Mouse (Mus musculus) spleen, adult 2 months (tissue): ENCODE results near the gene Kbtbd2. TPM values are rescaled to one million over a fixed set of nuclear protein-coding genes. Genes with fewer than 3 reads are reported as not detected.

Experiments used
- DNase-seq, 2 experiments: peaks; one replicate each; pipeline versions ENCODE4 v3.0.0 to v3.0.0-alpha.2; 2012 to 2021; ENCODE audit warnings: low spot score in 2 of 2, low read depth in 1 of 2
- H3K27ac ChIP-seq: fragments of 200-500 bp; 2 replicates; pipeline ENCODE4 v1.5.1; 2012; ENCODE audit warnings: low read length, inconsistent platforms; ENCODE audit not compliant: insufficient read depth
- H3K27me3 ChIP-seq: fragments of 200-500 bp; 2 replicates; pipeline ENCODE4 v1.6.1; 2012; ENCODE audit warnings: mild to moderate bottlenecking, moderate library complexity, low read length, inconsistent platforms; ENCODE audit not compliant: control insufficient read depth, insufficient read depth
- H3K36me3 ChIP-seq: fragments of 200-500 bp; 2 replicates; pipeline ENCODE4 v1.6.1; 2012; ENCODE audit warnings: mild to moderate bottlenecking, low read length, inconsistent platforms; ENCODE audit not compliant: control insufficient read depth, insufficient read depth
- H3K4me1 ChIP-seq: fragments of 200-500 bp; 2 replicates; pipeline ENCODE4 v1.6.1; 2011; ENCODE audit warnings: inconsistent platforms; ENCODE audit not compliant: control insufficient read depth, insufficient read depth, insufficient read length
- H3K4me3 ChIP-seq: fragments of 200-500 bp; 2 replicates; pipeline ENCODE4 v1.5.1; 2011; ENCODE audit warnings: mild to moderate bottlenecking, inconsistent platforms; ENCODE audit not compliant: insufficient read depth, insufficient read length; ENCODE audit errors: extremely low read depth
- CTCF ChIP-seq: fragments of 200-500 bp; IDR thresholded peaks from 2 replicates; pipeline ENCODE4 v1.5.1; 2011; ENCODE audit warnings: mild to moderate bottlenecking, inconsistent platforms; ENCODE audit not compliant: insufficient read depth, insufficient read length, insufficient replicate concordance; ENCODE audit errors: extremely low read depth
- POLR2A ChIP-seq: fragments of 200-500 bp; IDR thresholded peaks from 2 replicates; pipeline ENCODE4 v1.6.1; 2011; ENCODE audit warnings: low read depth, low read length, inconsistent platforms
- WGBS: fragments of 180-500 bp; shearing (Covaris S2); methylation state at CpG from one replicate; pipeline ENCODE4 v1.1.7; 2018; 5-methylcytosine and 5-hydroxymethylcytosine counted together
- polyA plus RNA-seq: library from polyadenylated mRNA; depleted of rRNA; stranded (reverse); fragments of >200 nt; gene quantifications from 2 replicates; pipeline ENCODE4 v1.2.3, GENCODE M21; 2012; rRNA removed

Gene Kbtbd2
- polyA plus RNA-seq, 1 experiment, result 7.2 TPM

DNA sequence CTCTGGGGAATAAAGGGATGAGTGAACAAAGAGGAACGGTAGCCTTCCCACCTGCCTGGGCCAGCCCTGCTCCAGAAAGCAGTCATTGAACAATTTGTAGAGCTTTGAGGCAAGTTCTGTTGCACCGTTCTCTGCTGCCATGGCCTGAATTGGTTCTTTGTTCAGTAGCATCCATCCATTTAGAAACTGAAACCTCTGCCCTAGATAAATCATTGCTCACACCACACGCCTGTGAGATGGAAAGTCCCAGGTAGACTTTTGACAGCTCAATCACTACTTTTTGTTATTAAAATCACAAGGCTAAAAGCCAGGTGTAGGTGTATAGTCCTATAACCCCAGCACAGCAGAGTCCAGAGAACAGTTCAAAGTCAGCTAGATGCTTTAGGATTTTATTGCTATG is 32.3 kb downstream of the Kbtbd2 start:
- no peaks in the 10 kb centered on the region for H3K27me3 ChIP-seq
- no peaks in the 10 kb centered on the region for H3K4me1 ChIP-seq
- H3K36me3 ChIP-seq, result peaks cover 8% of the 10 kb centered on the region
- H3K27ac ChIP-seq, result no peak overlapping the region
- no peak overlapping the region for H3K4me3 ChIP-seq
- WGBS, result 63% methylated on average over 3 of the region's 3 CpGs
- DNase-seq, result no peak
- TF ChIP-seq POLR2A (no peak), CTCF (no peak)

DNA sequence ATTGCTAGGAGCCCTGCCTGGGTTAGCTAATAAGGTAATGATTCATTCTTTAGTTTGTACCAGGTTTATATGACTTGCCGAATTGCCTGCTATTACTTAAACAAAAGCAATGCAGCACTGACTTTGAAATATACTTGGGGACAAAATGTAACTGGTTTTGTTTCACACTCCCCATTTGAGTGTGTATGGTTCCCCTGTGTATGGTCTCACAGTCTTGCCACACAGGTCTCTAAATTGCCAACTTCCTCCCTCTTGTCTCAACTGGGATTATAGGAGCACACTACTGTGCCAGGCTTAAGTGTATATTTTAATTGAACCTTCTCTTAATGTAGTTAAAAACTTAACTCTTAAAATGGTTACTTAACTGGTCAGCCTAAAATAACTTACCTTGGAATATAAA is 38.3 kb downstream of the Kbtbd2 start:
- H3K36me3 ChIP-seq, result peaks cover 25% of the 10 kb centered on the region

DNA sequence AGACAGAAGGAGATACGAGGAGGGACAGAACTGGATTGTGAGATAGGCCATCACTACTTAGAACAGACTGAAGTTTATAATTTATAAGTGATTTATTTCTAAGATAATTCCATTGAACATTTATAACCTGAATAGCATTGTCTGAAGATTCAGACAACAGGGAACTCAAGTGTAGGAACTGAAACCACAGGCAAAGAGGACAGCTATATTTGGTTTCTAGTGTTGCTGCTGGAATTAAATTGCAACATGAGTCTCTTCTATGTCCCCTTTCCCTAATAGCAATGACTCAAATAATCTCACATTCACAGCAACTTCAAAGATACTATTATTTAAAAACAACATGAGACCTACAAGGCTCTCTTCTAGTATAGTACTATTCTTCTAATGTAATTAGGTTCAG is 41.5 kb downstream of the Kbtbd2 start:
- TF ChIP-seq CTCF, result no peak
- no peak for TF ChIP-seq POLR2A
- no peak for DNase-seq
- H3K27me3 ChIP-seq, result no peaks in the 10 kb centered on the region
- H3K36me3 ChIP-seq, result peaks cover 26% of the 10 kb centered on the region
- H3K4me1 ChIP-seq, result no peaks in the 10 kb centered on the region
- H3K27ac ChIP-seq, result no peak overlapping the region
- 88% methylated on average over 1 of the region's 1 CpGs for WGBS
- H3K4me3 ChIP-seq, result no peak overlapping the region

More for the DNA sequence above, 38.3 kb downstream of the Kbtbd2 start:
- Histone ChIP-seq H3K4me1 (no peaks in the 10 kb centered on the region), H3K27me3 (no peaks in the 10 kb centered on the region), H3K27ac (no peak overlapping the region), H3K4me3 (no peak overlapping the region)
- DNase-seq, result no peak
- WGBS, result 87% methylated on average over 1 of the region's 1 CpGs
- TF ChIP-seq CTCF (no peak), POLR2A (no peak)

DNA sequence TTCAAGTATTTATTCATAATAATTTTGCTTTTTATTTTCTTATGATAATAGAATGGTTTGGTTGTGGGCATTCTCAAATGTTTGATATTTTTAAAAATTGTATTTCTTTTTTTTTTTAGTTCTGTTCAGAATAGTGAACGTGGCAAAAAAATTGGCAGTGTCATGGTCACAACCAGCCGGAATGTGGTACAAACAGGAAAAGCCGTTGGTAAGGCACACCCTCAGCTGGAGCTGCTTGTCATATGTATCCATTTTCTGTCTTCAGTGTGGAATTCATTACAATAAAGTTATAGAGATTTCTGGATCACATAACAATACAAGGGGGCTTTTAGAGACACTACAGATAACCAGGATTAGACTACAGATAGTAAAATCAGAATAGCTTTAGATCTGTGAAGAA is 43.9 kb downstream of the Kbtbd2 start:
- DNase-seq, result no peak
- H3K27ac ChIP-seq, result no peak overlapping the region
- TF ChIP-seq POLR2A, result no peak
- TF ChIP-seq CTCF, result no peak
- H3K27me3 ChIP-seq, result no peaks in the 10 kb centered on the region
- H3K4me3 ChIP-seq, result no peak overlapping the region
- WGBS, result 78% methylated on average over 3 of the region's 3 CpGs
- H3K36me3 ChIP-seq, result peaks cover 26% of the 10 kb centered on the region
- no peaks in the 10 kb centered on the region for H3K4me1 ChIP-seq

DNA sequence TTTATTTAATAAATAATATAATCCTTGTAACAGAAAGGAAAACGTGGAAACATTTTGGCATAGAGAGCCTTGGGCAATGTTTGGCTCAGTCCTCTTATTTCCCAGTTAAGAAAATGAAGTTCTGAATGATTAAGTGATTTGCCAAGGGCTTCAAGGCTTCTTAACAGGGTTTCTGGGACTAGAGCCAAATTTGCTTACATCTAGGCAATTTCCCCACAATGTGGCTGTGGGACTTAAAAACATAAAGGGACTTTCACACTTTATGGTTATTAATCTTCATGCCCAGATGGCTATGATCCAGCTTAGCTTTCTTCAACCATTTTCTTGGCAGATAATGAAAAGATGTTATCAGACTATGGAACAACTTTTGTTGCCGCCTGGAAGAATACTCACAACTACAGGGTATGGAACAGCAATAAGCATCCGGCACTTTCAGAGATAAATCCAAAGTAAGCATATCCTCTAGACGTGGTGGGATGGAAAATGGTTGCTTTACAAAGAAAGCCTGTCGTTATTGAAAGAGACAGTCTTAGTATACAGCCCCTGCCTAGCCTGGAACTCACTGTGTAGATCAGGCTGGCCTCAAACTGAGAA is 51.6 kb downstream of the Kbtbd2 start:
- TF ChIP-seq POLR2A (no peak), CTCF (no peak)
- Histone ChIP-seq H3K36me3 (peaks cover 12% of the 10 kb centered on the region), H3K27ac (no peak overlapping the region), H3K27me3 (no peaks in the 10 kb centered on the region), H3K4me3 (no peak overlapping the region), H3K4me1 (no peaks in the 10 kb centered on the region)
- WGBS, result 83% methylated on average over 5 of the region's 5 CpGs
- DNase-seq, result no peak

DNA sequence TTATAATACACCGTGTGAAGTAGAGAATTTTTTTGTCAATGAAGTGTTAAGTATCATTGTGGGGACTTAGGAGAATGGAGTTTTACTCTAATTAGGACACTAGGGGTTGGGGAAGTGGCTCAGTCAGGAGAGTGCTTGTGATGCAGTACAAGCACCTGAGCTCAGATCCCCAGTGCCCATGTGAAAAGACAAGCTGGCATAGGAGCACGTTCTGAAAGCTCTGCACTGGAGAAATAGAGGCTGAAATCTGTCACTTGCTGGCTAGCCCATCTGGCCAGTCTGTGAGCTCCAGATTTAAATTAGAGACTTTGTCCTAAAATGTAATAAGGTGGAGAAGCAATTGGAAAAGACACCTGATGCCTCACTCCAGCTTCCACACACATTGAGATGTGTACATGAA is 65.1 kb downstream of the Kbtbd2 start:
- 90% methylated on average over 2 of the region's 2 CpGs for WGBS
- Histone ChIP-seq H3K27me3 (no peaks in the 10 kb centered on the region), H3K4me1 (no peaks in the 10 kb centered on the region), H3K27ac (no peak overlapping the region), H3K4me3 (no peak overlapping the region), H3K36me3 (peaks cover 29% of the 10 kb centered on the region)
- TF ChIP-seq POLR2A (no peak), CTCF (no peak)
- DNase-seq, result no peak

Other genes starting within 250 kb of the Kbtbd2 start
- gene Pde1c, start 228.7 kb downstream of the Kbtbd2 start, polyA plus RNA-seq, result 0.04 and 0.08 TPM in 2 replicates
- gene Lsm5, start 93.1 kb downstream of the Kbtbd2 start, polyA plus RNA-seq, result 1.3 and 2.2 TPM in 2 replicates
- 5.5 and 5.8 TPM in 2 replicates for gene Avl9, start 82.9 kb downstream of the Kbtbd2 start, polyA plus RNA-seq
- gene Fkbp9, start 34.2 kb upstream of the Kbtbd2 start, polyA plus RNA-seq, result 6.7 and 9.2 TPM in 2 replicates
- gene Nt5c3, start 126.1 kb upstream of the Kbtbd2 start, polyA plus RNA-seq, result 7.8 and 10.4 TPM in 2 replicates
- 0.05 TPM in 1 of 2 replicates, not detected in the other for gene Vmn1r4, start 126.2 kb upstream of the Kbtbd2 start, polyA plus RNA-seq
- gene Vmn1r5, start 172.5 kb upstream of the Kbtbd2 start, polyA plus RNA-seq, result not detected in 2 replicates
- gene Vmn1r6, start 199.4 kb upstream of the Kbtbd2 start, polyA plus RNA-seq, result not detected in 2 replicates
- gene Vmn1r7, start 227.5 kb upstream of the Kbtbd2 start, polyA plus RNA-seq, result not detected in 2 replicates
- gene Vmn1r8, start 234.5 kb upstream of the Kbtbd2 start, polyA plus RNA-seq, result not detected in 2 replicates